8 mouse cellular contexts compared by ENCODE assay signal in genomic region chr3:94658740-94659095, GRCm38 (mm10). TPM values are rescaled to one million over a fixed set of nuclear protein-coding genes. Genes with fewer than 3 reads are reported as not detected.
DNase-seq lines count a peak whose midpoint lies in the region; ATAC-seq and TF ChIP-seq lines count a peak whose summit lies in the region.
"Not testable (repeated sequence)": the region's sequence is repeated elsewhere in the genome, so short reads cannot be mapped to it uniquely, and the experiment has no call there.

Gene Tuft1, minus strand, starts transcription at chr3:94658872.

- H3K9ac ChIP-seq in heart, embryonic 13.5 days, result peak within 1 kb of the TSS; percentile 79
- H3K9ac ChIP-seq in limb, embryonic 12.5 days (replicated peaks), result not testable (repeated sequence)

- 0 out of 2 replicates have a peak within 1 kb of the TSS, but pooled peaks have one; percentile 8 for H3K27ac ChIP-seq in bone marrow, adult 2 months (ENCODE audit: control insufficient read depth, insufficient read depth, low read depth, low read length, poor library complexity)
- not testable (repeated sequence) for H3K27ac ChIP-seq in forebrain, embryonic 10.5 days; limb, embryonic 12.5 days; midbrain, embryonic 10.5 days (replicated peaks)
- H3K27ac ChIP-seq in heart, embryonic 13.5 days (replicated peaks), result peak within 1 kb of the TSS; percentile 42; the same call in 1 of the 2 replicates

- not testable (repeated sequence) for H3K36me3 ChIP-seq in forebrain, embryonic 10.5 days (replicated peaks); heart, embryonic 13.5 days; limb, embryonic 12.5 days; midbrain, embryonic 10.5 days

- TF ChIP-seq POLR2A in bone marrow, adult 2 months (IDR thresholded peaks at IDR 0.05; ENCODE audit: borderline replicate concordance, control insufficient read depth, low read depth, low read length), result not testable (repeated sequence)

- TF ChIP-seq CTCF in bone marrow, adult 2 months (IDR thresholded peaks at IDR 0.05; ENCODE audit: control insufficient read depth, insufficient read depth, low read length), result not testable (repeated sequence)

- not testable (repeated sequence) for H3K9me3 ChIP-seq in forebrain, embryonic 10.5 days; heart, embryonic 13.5 days; limb, embryonic 12.5 days; midbrain, embryonic 10.5 days (replicated peaks)

- WGBS in bone marrow, adult 2 months, result under 1% methylated on average over 24 of the region's 33 CpGs
- under 1% methylated on average over 25 of the region's 33 CpGs for WGBS in forebrain, embryonic 10.5 days
- under 1% methylated on average over 21 of the region's 33 CpGs for WGBS in heart, embryonic 13.5 days
- WGBS in limb, embryonic 12.5 days, result under 1% methylated on average over 22 of the region's 33 CpGs
- under 1% methylated on average over 21 of the region's 33 CpGs for WGBS in midbrain, embryonic 10.5 days

- peak within 1 kb of the TSS; percentile 21 for H3K4me3 ChIP-seq in bone marrow, adult 2 months (replicated peaks; ENCODE audit: control insufficient read depth, low read depth, low read length)
- H3K4me3 ChIP-seq in forebrain, embryonic 10.5 days, result peak within 1 kb of the TSS; percentile 52
- peak within 1 kb of the TSS; percentile 58 for H3K4me3 ChIP-seq in heart, embryonic 13.5 days
- H3K4me3 ChIP-seq in limb, embryonic 12.5 days (replicated peaks), result peak within 1 kb of the TSS; percentile 41
- peak within 1 kb of the TSS; percentile 55 for H3K4me3 ChIP-seq in midbrain, embryonic 10.5 days

- not testable (repeated sequence) for DNase-seq in forebrain, embryonic 10.5 days (ENCODE audit: extremely low spot score, low spot score); midbrain, embryonic 10.5 days (ENCODE audit: low spot score)
- peak; percentile 87 for DNase-seq in kidney, adult 9 months
- DNase-seq in right cerebral cortex, postnatal 4 days, result peak; percentile 42
- DNase-seq in urinary bladder, postnatal 4 days (ENCODE audit: low spot score in 2 of 2), result peak; percentile 78 to 79

- peak; percentile 86 for ATAC-seq in heart, embryonic 13.5 days (ENCODE audit: extremely low read depth, insufficient number of reproducible peaks, low FRiP score, low TSS enrichment)
- peak; percentile 76 for ATAC-seq in limb, embryonic 12.5 days (ENCODE audit: insufficient number of reproducible peaks, insufficient read depth, low FRiP score, low TSS enrichment, low read depth)

- not testable (repeated sequence) for H3K4me1 ChIP-seq in bone marrow, adult 2 months (ENCODE audit: control insufficient read depth, insufficient read depth, low read length); limb, embryonic 12.5 days (replicated peaks); midbrain, embryonic 10.5 days
- peaks cover 13% of the 10 kb centered on the region for H3K4me1 ChIP-seq in forebrain, embryonic 10.5 days
- peaks cover 11% of the 10 kb centered on the region for H3K4me1 ChIP-seq in heart, embryonic 13.5 days

- H3K27me3 ChIP-seq in forebrain, embryonic 10.5 days (ENCODE audit: poor library complexity, severe bottlenecking), result peaks cover 25% of the 10 kb centered on the region
- H3K27me3 ChIP-seq in heart, embryonic 13.5 days (replicated peaks), result not testable (repeated sequence)
- H3K27me3 ChIP-seq in limb, embryonic 12.5 days, result peaks cover 13% of the 10 kb centered on the region
- peaks cover 26% of the 10 kb centered on the region for H3K27me3 ChIP-seq in midbrain, embryonic 10.5 days (ENCODE audit: low read depth, poor library complexity, severe bottlenecking)

- H3K4me2 ChIP-seq in heart, embryonic 13.5 days, result peak within 1 kb of the TSS; percentile 82
- peak within 1 kb of the TSS; percentile 67 for H3K4me2 ChIP-seq in limb, embryonic 12.5 days

RNA-seq across cellular contexts. Expression of gene Tuft1, which starts in this region (rescaled TPM):
- 3.8 and 7.4 TPM in 2 replicates for polyA plus RNA-seq in bone marrow, adult 2 months (2011; ENCODE audit: insufficient read depth, insufficient read length, low replicate concordance, missing spikeins)
- polyA plus RNA-seq in forebrain, embryonic 10.5 days (2016; fragmentation: Nextera tagmentation; extraction: Ambion mirVana), result 3.4 and 4.1 TPM in 2 replicates
- polyA plus RNA-seq in heart, embryonic 13.5 days (2015; fragmentation: Nextera tagmentation; extraction: Ambion mirVana), result 5.9 and 6.4 TPM in 2 replicates
- 4.3 and 5.1 TPM in 2 replicates for polyA plus RNA-seq in limb, embryonic 12.5 days (2016; fragmentation: Nextera tagmentation; extraction: Ambion mirVana)
- 3.9 and 4.1 TPM in 2 replicates for polyA plus RNA-seq in midbrain, embryonic 10.5 days (2016; fragmentation: Nextera tagmentation; extraction: Ambion mirVana)
